Comparison of ENCODE assay signal across 10 mouse cellular contexts in the genomic region with DNA sequence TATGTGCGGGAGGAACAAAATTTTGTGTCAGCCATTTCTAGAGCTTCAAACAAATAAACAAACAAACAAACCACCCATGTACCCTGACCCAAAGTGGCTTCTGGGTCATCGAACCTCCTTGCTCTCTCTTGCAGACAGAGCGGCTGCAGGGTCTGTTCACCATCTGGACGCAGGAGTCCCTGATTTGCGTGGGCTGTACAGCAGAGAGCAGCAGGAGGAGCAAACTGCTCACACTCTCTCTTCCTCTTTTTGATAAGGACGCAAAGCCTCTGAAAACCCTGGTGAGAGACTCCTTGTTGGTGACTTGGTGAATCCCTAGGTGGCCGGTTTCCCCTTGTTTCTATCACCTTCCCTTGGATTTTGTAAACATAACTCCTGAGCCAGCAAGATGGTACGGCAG. TPM values are rescaled to one million over a fixed set of nuclear protein-coding genes. Genes with fewer than 3 reads are reported as not detected.
"Had no signal": no experiment of that assay in that cellular context is flagged by ENCODE, and none has a peak within 500 bp of the region (broad histone marks: within the 10 kb centered on the region; RNA-seq: fewer than 3 reads in every experiment).

No protein-coding gene starts in this region.

- H3K36me3 ChIP-seq: limb, embryonic 12.5 days; lung, embryonic 15.5 days; midbrain, embryonic 10.5 days; midbrain, embryonic 15.5 days; neural tube, embryonic 13.5 days had no signal

- H3K9me3 ChIP-seq: liver, embryonic 13.5 days; lung, embryonic 15.5 days; midbrain, embryonic 15.5 days had no signal

- ATAC-seq: liver, postnatal 0 days; midbrain, embryonic 15.5 days had no signal

- H3K27me3 ChIP-seq: limb, embryonic 12.5 days; liver, embryonic 13.5 days; lung, embryonic 15.5 days; midbrain, embryonic 15.5 days; neural tube, embryonic 13.5 days had no signal

- H3K4me1 ChIP-seq: limb, embryonic 12.5 days; liver, embryonic 13.5 days; lung, embryonic 15.5 days; midbrain, embryonic 10.5 days; midbrain, embryonic 15.5 days; neural tube, embryonic 13.5 days had no signal

- H3K4me2 ChIP-seq: limb, embryonic 12.5 days; liver, embryonic 13.5 days; lung, embryonic 15.5 days; midbrain, embryonic 15.5 days; neural tube, embryonic 13.5 days had no signal

- H3K27ac ChIP-seq: kidney, postnatal 0 days; layer of hippocampus, adult 2 months; limb, embryonic 12.5 days; liver, embryonic 13.5 days; lung, embryonic 15.5 days; midbrain, embryonic 10.5 days; midbrain, embryonic 15.5 days; neural tube, embryonic 13.5 days had no signal

- H3K9ac ChIP-seq: limb, embryonic 12.5 days; liver, embryonic 13.5 days; liver, postnatal 0 days; lung, embryonic 15.5 days; midbrain, embryonic 15.5 days; neural tube, embryonic 13.5 days had no signal

- H3K4me3 ChIP-seq: layer of hippocampus, adult 2 months; limb, embryonic 12.5 days; liver, embryonic 13.5 days; lung, embryonic 15.5 days; midbrain, embryonic 10.5 days; midbrain, embryonic 15.5 days; neural tube, embryonic 13.5 days had no signal

RNA-seq across cellular contexts. Expression of a gene that starts 15.5 kb away (rescaled TPM):
- total RNA-seq: layer of hippocampus, postnatal 10 days had no signal
